21 mouse cellular contexts compared by ENCODE assay signal in the genomic region with DNA sequence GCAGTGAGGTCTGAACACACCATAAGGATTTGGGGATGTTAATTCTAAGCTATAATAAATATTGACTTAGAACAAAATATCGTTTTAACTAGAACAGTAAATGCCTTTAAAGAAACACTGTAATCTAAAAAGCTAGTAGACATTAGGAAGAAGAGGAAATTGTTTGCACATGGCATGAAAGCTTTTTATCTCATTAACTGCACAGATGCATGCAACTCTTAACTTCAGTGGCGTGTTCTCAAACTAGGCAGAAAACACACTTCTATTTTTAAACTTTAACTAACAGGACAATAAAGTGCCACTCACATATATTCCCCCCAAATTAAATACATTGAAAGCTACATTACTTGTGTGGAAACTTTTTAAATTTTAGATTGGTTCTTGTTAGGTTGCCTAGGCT.
A peak's percentile ranks its signal among the peaks of the same experiment; 100 is the strongest.
DNase-seq lines count a peak whose midpoint lies in the region; ATAC-seq and TF ChIP-seq lines count a peak whose summit lies in the region.
"Had no signal": no experiment of that assay in that cellular context is flagged by ENCODE, and none has a peak within 500 bp of the region (broad histone marks: within the 10 kb centered on the region; RNA-seq: fewer than 3 reads in every experiment).

No protein-coding gene starts in this region.

- no peak overlapping the region for H3K9ac ChIP-seq in limb, embryonic 13.5 days
- no peak overlapping the region for H3K9ac ChIP-seq in midbrain, embryonic 16.5 days (ENCODE audit: low read depth, low read length)
- H3K9ac ChIP-seq in liver, postnatal 0 days (replicated peaks): no peak overlapping the region
- H3K9ac ChIP-seq: forebrain, embryonic 12.5 days; hindbrain, embryonic 13.5 days; intestine, embryonic 15.5 days had no signal

- no peak for TF ChIP-seq EP300 in liver, postnatal 0 days (IDR thresholded peaks at IDR 0.05; ENCODE audit: low read depth)

- H3K36me3 ChIP-seq in embryonic facial prominence, embryonic 10.5 days (replicated peaks): peaks cover 15% of the 10 kb centered on the region
- peaks cover 13% of the 10 kb centered on the region for H3K36me3 ChIP-seq in limb, embryonic 13.5 days
- no peaks in the 10 kb centered on the region for H3K36me3 ChIP-seq in midbrain, embryonic 16.5 days (ENCODE audit: control insufficient read depth, insufficient read depth, low read length)
- no peaks in the 10 kb centered on the region; the same call in 1 of the 2 replicates for H3K36me3 ChIP-seq in liver, postnatal 0 days (replicated peaks; ENCODE audit: insufficient read depth, low read length)
- H3K36me3 ChIP-seq: intestine, embryonic 15.5 days had no signal

- peak overlapping the region; percentile 70 for H3K27ac ChIP-seq in embryonic facial prominence, embryonic 10.5 days (replicated peaks)
- H3K27ac ChIP-seq in embryonic fibroblast, embryonic 13.5 days (ENCODE audit: insufficient read depth, low read length): peak overlapping the region; percentile 89
- H3K27ac ChIP-seq in limb, embryonic 13.5 days: no peak overlapping the region
- H3K27ac ChIP-seq in midbrain, embryonic 16.5 days (ENCODE audit: low read length): no peak overlapping the region
- no peak overlapping the region for H3K27ac ChIP-seq in liver, postnatal 0 days (ENCODE audit: low read depth)
- H3K27ac ChIP-seq: forebrain, embryonic 12.5 days; gastrocnemius, adult 2 months; intestine, embryonic 15.5 days had no signal

- no peaks in the 10 kb centered on the region for H3K27me3 ChIP-seq in embryonic facial prominence, embryonic 10.5 days (replicated peaks; ENCODE audit: low read depth, poor library complexity, severe bottlenecking)
- H3K27me3 ChIP-seq in limb, embryonic 13.5 days: no peaks in the 10 kb centered on the region
- no peaks in the 10 kb centered on the region for H3K27me3 ChIP-seq in midbrain, embryonic 16.5 days (ENCODE audit: control insufficient read depth, insufficient read depth, low read depth, low read length)
- no peaks in the 10 kb centered on the region for H3K27me3 ChIP-seq in liver, postnatal 0 days (ENCODE audit: insufficient read depth, low read length)
- H3K27me3 ChIP-seq: CH12.LX; forebrain, embryonic 12.5 days; hindbrain, embryonic 13.5 days; intestine, embryonic 15.5 days had no signal

- DNase-seq in 3T3-L1 (ENCODE audit: low read depth, low spot score): peak; percentile 28
- DNase-seq in embryonic facial prominence, embryonic 10.5 days (ENCODE audit: low spot score): no peak
- no peak for DNase-seq in MN1 (ENCODE audit: low spot score)
- no peak for DNase-seq in liver, postnatal 0 days
- no peak for DNase-seq in cerebellum, adult 9-10 months
- DNase-seq: adrenal gland, postnatal 10 days; cerebellum, adult 11 months; cerebellum, adult 8-10 months; cerebellum, postnatal 25 days; gastrocnemius, adult 2 months; gastrocnemius, postnatal 25 days; heart, postnatal 10 days; heart, postnatal 4 days had no signal

- no peaks in the 10 kb centered on the region for H3K9me3 ChIP-seq in embryonic facial prominence, embryonic 10.5 days
- H3K9me3 ChIP-seq in limb, embryonic 13.5 days: no peaks in the 10 kb centered on the region
- no peaks in the 10 kb centered on the region for H3K9me3 ChIP-seq in midbrain, embryonic 16.5 days (replicated peaks; ENCODE audit: control insufficient read depth, low read length, poor library complexity, severe bottlenecking)
- H3K9me3 ChIP-seq in liver, postnatal 0 days (ENCODE audit: low read length): no peaks in the 10 kb centered on the region
- H3K9me3 ChIP-seq: forebrain, embryonic 12.5 days; hindbrain, embryonic 13.5 days; intestine, embryonic 15.5 days had no signal

- no peak overlapping the region for H3K4me3 ChIP-seq in embryonic facial prominence, embryonic 10.5 days
- no peak overlapping the region for H3K4me3 ChIP-seq in embryonic fibroblast, embryonic 13.5 days (ENCODE audit: insufficient read depth, low read length)
- no peak overlapping the region for H3K4me3 ChIP-seq in limb, embryonic 13.5 days
- no peak overlapping the region for H3K4me3 ChIP-seq in midbrain, embryonic 16.5 days (ENCODE audit: low read depth, low read length)
- no peak overlapping the region for H3K4me3 ChIP-seq in liver, postnatal 0 days (ENCODE audit: low read depth, low read length)
- H3K4me3 ChIP-seq: forebrain, embryonic 12.5 days; gastrocnemius, adult 2 months; hindbrain, embryonic 13.5 days; intestine, embryonic 15.5 days had no signal

- peaks cover 35% of the 10 kb centered on the region for H3K4me1 ChIP-seq in embryonic facial prominence, embryonic 10.5 days
- H3K4me1 ChIP-seq in embryonic fibroblast, embryonic 13.5 days (ENCODE audit: control insufficient read depth, insufficient read depth, low read length): no peaks in the 10 kb centered on the region
- H3K4me1 ChIP-seq in limb, embryonic 13.5 days: peaks cover 24% of the 10 kb centered on the region
- H3K4me1 ChIP-seq in midbrain, embryonic 16.5 days (ENCODE audit: control insufficient read depth, insufficient read depth, low read length): peaks cover 4% of the 10 kb centered on the region
- peaks cover 6% of the 10 kb centered on the region; the same call in 1 of the 2 replicates for H3K4me1 ChIP-seq in liver, postnatal 0 days (ENCODE audit: insufficient read depth)
- H3K4me1 ChIP-seq: intestine, embryonic 15.5 days had no signal

- peak overlapping the region; percentile 21; the same call in 1 of the 2 replicates for H3K4me2 ChIP-seq in limb, embryonic 13.5 days (replicated peaks)
- no peak overlapping the region for H3K4me2 ChIP-seq in midbrain, embryonic 16.5 days (ENCODE audit: low read length)
- H3K4me2 ChIP-seq in liver, postnatal 0 days (ENCODE audit: low read depth, low read length): no peak overlapping the region
- H3K4me2 ChIP-seq: forebrain, embryonic 12.5 days; hindbrain, embryonic 13.5 days; intestine, embryonic 15.5 days had no signal

- TF ChIP-seq POLR2A in embryonic fibroblast, embryonic 13.5 days (IDR thresholded peaks at IDR 0.05; ENCODE audit: low read depth, low read length): no peak

- no peak for TF ChIP-seq CTCF in embryonic fibroblast, embryonic 13.5 days (IDR thresholded peaks at IDR 0.05; ENCODE audit: borderline replicate concordance, insufficient read depth, low read length)
- no peak for TF ChIP-seq CTCF in liver, postnatal 0 days (IDR thresholded peaks at IDR 0.05; ENCODE audit: low read depth)

- WGBS in embryonic facial prominence, embryonic 10.5 days: 41% methylated on average over 2 of the region's 2 CpGs
- WGBS in limb, embryonic 13.5 days: 19% methylated on average over 2 of the region's 2 CpGs
- 80% methylated on average over 2 of the region's 2 CpGs for WGBS in midbrain, embryonic 16.5 days
- WGBS in liver, postnatal 0 days (ENCODE audit: insufficient replicate concordance): 45% methylated on average over 2 of the region's 2 CpGs

- no peak for ATAC-seq in limb, embryonic 13.5 days (ENCODE audit: low FRiP score, low read depth)
- no peak for ATAC-seq in midbrain, embryonic 16.5 days
- no peak for ATAC-seq in liver, postnatal 0 days
- ATAC-seq: forebrain, embryonic 16.5 days; intestine, embryonic 15.5 days had no signal

Comparison
In these comparisons a context has a peak if more than half of its experiments do, and no peak if none do; other contexts are left out.
1. H3K27ac ChIP-seq: peak in embryonic facial prominence, embryonic 10.5 days (single experiment) and embryonic fibroblast, embryonic 13.5 days (single experiment); none in limb, embryonic 13.5 days (single experiment), midbrain, embryonic 16.5 days (single experiment) and liver, postnatal 0 days (single experiment).